Mouse (Mus musculus) lung, postnatal 0 days (tissue): Measurements from ENCODE around the gene Sh3d19.

ENCODE experiments used
- CTCF ChIP-seq: IDR thresholded peaks from 2 replicates; pipeline ENCODE4 v1.5.1; 2016; ENCODE audit warnings: antibody characterized with exemption, mild to moderate bottlenecking
- EP300 ChIP-seq: IDR thresholded peaks from 2 replicates; pipeline ENCODE4 v1.6.1; 2016; ENCODE audit warnings: antibody characterized with exemption, mild to moderate bottlenecking, control low read depth

DNA sequence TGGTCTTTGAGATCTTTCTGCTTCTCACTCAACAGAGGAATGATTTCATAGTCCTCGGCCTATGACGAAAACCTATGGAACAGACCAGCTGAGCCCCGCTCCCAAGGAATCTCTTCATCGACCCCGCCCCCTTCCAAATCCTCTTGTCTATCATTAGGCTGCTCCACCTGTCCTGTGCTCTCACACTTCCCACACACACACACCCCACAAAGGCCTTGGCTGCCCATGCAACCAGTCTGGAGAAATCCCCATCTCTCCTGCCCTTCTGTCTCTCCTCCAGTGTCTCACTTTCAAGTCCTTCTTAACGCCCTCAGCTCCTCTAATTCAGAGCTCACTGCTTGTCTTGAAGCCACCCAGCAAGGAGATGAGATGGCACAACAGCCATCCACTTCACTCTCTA, 131.0 kb downstream of the Sh3d19 start:
- no peak for TF ChIP-seq CTCF
- no peak for TF ChIP-seq EP300
